Mouse (Mus musculus) CH12.LX (cell line): ENCODE results near the gene Traf3. TPM values are rescaled to one million over a fixed set of nuclear protein-coding genes. Genes with fewer than 3 reads are reported as not detected.

Experiments
- DNase-seq: peaks from one replicate; pipeline ENCODE4 v3.0.0-alpha.2; 2013; ENCODE audit errors: extremely low read depth
- H3K27ac ChIP-seq: 2 replicates; pipeline ENCODE4 v1.5.1; 2012; ENCODE audit warnings: low read depth, mild to moderate bottlenecking, control low read depth, moderate library complexity; ENCODE audit not compliant: insufficient read depth
- H3K27me3 ChIP-seq: replicated peaks from 2 replicates; pipeline ENCODE3; 2012; ENCODE audit warnings: inconsistent platforms
- H3K36me3 ChIP-seq, 2 experiments: replicated peaks in 1 of 2; 2 replicates each; pipeline versions ENCODE3 to v1.6.1; 2012; ENCODE audit warnings: inconsistent platforms in 1 of 2, low read length in 1 of 2, mild to moderate bottlenecking in 1 of 2, mixed read lengths in 1 of 2, moderate library complexity in 1 of 2; ENCODE audit not compliant: control insufficient read depth in 1 of 2, insufficient read depth in 1 of 2
- H3K4me1 ChIP-seq, 2 experiments: 2 replicates each; pipeline ENCODE4 v1.6.1; 2012; ENCODE audit warnings: inconsistent platforms in 1 of 2, moderate library complexity in 1 of 2; ENCODE audit not compliant: insufficient read depth in 2 of 2, control insufficient read depth in 1 of 2
- H3K4me2 ChIP-seq: 2 replicates; pipeline ENCODE4 v1.6.1; 2012; ENCODE audit warnings: low read depth, mild to moderate bottlenecking, control low read depth; ENCODE audit not compliant: poor library complexity, insufficient read depth, severe bottlenecking
- H3K4me3 ChIP-seq, 3 experiments: fragments of 150-350 bp in 1 of 3; sonication (generic) in 1 of 3; replicated peaks in 1 of 3; 2 replicates each; pipeline versions ENCODE3 to v1.5.1; 2011 to 2012; ENCODE audit warnings: low read depth in 2 of 3, low read length in 2 of 3, mild to moderate bottlenecking in 2 of 3, moderate library complexity in 2 of 3, control low read depth in 1 of 3, improper control_type of control experiment in 1 of 3, inconsistent platforms in 1 of 3, mixed read lengths in 1 of 3; ENCODE audit not compliant: poor library complexity in 1 of 3
- H3K79me2 ChIP-seq: replicated peaks from 2 replicates; pipeline ENCODE4 v1.6.1; 2012; ENCODE audit warnings: mild to moderate bottlenecking, moderate library complexity; ENCODE audit not compliant: control insufficient read depth, poor library complexity, insufficient read depth, severe bottlenecking; ENCODE audit errors: extremely low read depth
- H3K9ac ChIP-seq: 2 replicates; pipeline ENCODE4 v1.6.1; 2012; ENCODE audit warnings: low read depth, mild to moderate bottlenecking, control low read depth, moderate library complexity; ENCODE audit not compliant: insufficient read depth
- H3K9me3 ChIP-seq: replicated peaks from 2 replicates; pipeline ENCODE3; 2012; ENCODE audit warnings: low read length, inconsistent platforms, mixed read lengths
- CHD1 ChIP-seq: IDR thresholded peaks from 2 replicates; pipeline ENCODE4 v1.6.1; 2012; ENCODE audit warnings: low read depth, low read length, improper control_type of control experiment, inconsistent platforms
- E2F4 ChIP-seq: IDR thresholded peaks from 2 replicates; pipeline ENCODE4 v1.6.1; 2011; ENCODE audit warnings: low read depth, low read length, improper control_type of control experiment; ENCODE audit not compliant: insufficient replicate concordance
- ELF1 ChIP-seq: IDR thresholded peaks from 2 replicates; pipeline ENCODE4 v1.6.1; 2014; ENCODE audit warnings: low read depth, mild to moderate bottlenecking, inconsistent platforms, low read length, improper control_type of control experiment
- GABPA ChIP-seq: IDR thresholded peaks from 2 replicates; pipeline ENCODE4 v1.6.1; 2012; ENCODE audit warnings: low read depth, low read length, improper control_type of control experiment, inconsistent platforms; ENCODE audit not compliant: insufficient replicate concordance
- HCFC1 ChIP-seq: IDR thresholded peaks from 2 replicates; pipeline ENCODE4 v1.6.1; 2012; ENCODE audit warnings: low read depth, mild to moderate bottlenecking, inconsistent platforms, low read length, improper control_type of control experiment
- IRF4 ChIP-seq: IDR thresholded peaks from 2 replicates; pipeline ENCODE4 v1.6.1; 2014; ENCODE audit warnings: low read depth, mild to moderate bottlenecking, inconsistent platforms, low read length, improper control_type of control experiment
- JUN ChIP-seq: IDR thresholded peaks from 2 replicates; pipeline ENCODE4 v1.6.1; 2011; ENCODE audit warnings: low read depth, mild to moderate bottlenecking, low read length, improper control_type of control experiment, moderate library complexity; ENCODE audit not compliant: insufficient read depth
- JUND ChIP-seq: conservative IDR thresholded peaks from 2 replicates; pipeline ENCODE4 v1.6.1; 2011; ENCODE audit warnings: low read depth, low read length, improper control_type of control experiment
- KAT2A ChIP-seq: IDR thresholded peaks from 2 replicates; pipeline ENCODE4 v1.6.1; 2012; ENCODE audit warnings: low read length, improper control_type of control experiment, inconsistent platforms; ENCODE audit not compliant: insufficient replicate concordance
- MYC ChIP-seq: IDR thresholded peaks from 2 replicates; pipeline ENCODE4 v1.6.1; 2011; ENCODE audit warnings: low read depth, mild to moderate bottlenecking, improper control_type of control experiment, low read length
- POLR2AphosphoS2 ChIP-seq: IDR thresholded peaks from 2 replicates; pipeline ENCODE4 v1.6.1; 2011; ENCODE audit warnings: low read depth, low read length, improper control_type of control experiment
- RAD21 ChIP-seq: IDR thresholded peaks from 2 replicates; pipeline ENCODE4 v1.6.1; 2011; ENCODE audit warnings: low read depth, mild to moderate bottlenecking, low read length, improper control_type of control experiment, moderate library complexity
- USF2 ChIP-seq: conservative IDR thresholded peaks from 2 replicates; pipeline ENCODE4 v1.6.1; 2011; ENCODE audit warnings: low read depth, low read length, improper control_type of control experiment
- ZC3H11A ChIP-seq: IDR thresholded peaks from 2 replicates; pipeline ENCODE4 v1.6.1; 2012; ENCODE audit warnings: low read depth, mild to moderate bottlenecking, inconsistent platforms, low read length, improper control_type of control experiment
- ZNF384 ChIP-seq: IDR thresholded peaks from 2 replicates; pipeline ENCODE4 v1.6.1; 2012; ENCODE audit warnings: low read depth, low read length, improper control_type of control experiment, inconsistent platforms
- dilution Hi-C: fragments of 300-500 bp; cut with MboI; formaldehyde crosslinking; loops from 2 replicates; pipeline ENCODE4 v1.14.3; 2020; ENCODE audit warnings: low sequenced_read_pairs; ENCODE audit not compliant: extremely low pct_unique_long_range_greater_than_20kb, extremely low pct_ligation_motif_present
- in situ Hi-C: fragments of 300-500 bp; cut with MboI; formaldehyde crosslinking; loops from 3 replicates; pipeline ENCODE4 v1.14.3; 2019; ENCODE audit warnings: low sequenced_read_pairs, low pct_ligation_motif_present, low pct_unique_long_range_greater_than_20kb, mixed read lengths
- polyA plus RNA-seq: library from polyadenylated mRNA; unstranded; fragments of >175 nt; gene quantifications from 2 replicates; pipeline ENCODE4 v1.2.1, GENCODE M21; 2012; ENCODE audit warnings: low read depth; ENCODE audit not compliant: insufficient read length
- total RNA-seq, 2 experiments: library from RNA; depleted of rRNA; stranded (reverse); fragments of 300-350 nt in 1 of 2; fragments of >200 nt in 1 of 2; gene quantifications; 2 replicates each; pipeline ENCODE4 v1.2.3; 2012 to 2014

Gene Traf3
- total and polyA plus RNA-seq, 3 experiments, result 10.9 to 33.1 (median 17.5) TPM

GRCm38 (mm10) chr12:111271406-111271805 lies 105.2 kb downstream of the Traf3 start:
- Histone ChIP-seq H3K79me2 (no peaks in the 10 kb centered on the region), H3K4me1 (peaks cover 4 to 13% of the 10 kb centered on the region in 2 experiments; a peak in 2 of 4 replicates), H3K4me2 (no peak overlapping the region)
- no peak for DNase-seq
- no peak for TF ChIP-seq MYC
- no peak for TF ChIP-seq IRF4
- TF ChIP-seq KAT2A, result no peak
- no peak for TF ChIP-seq GABPA
- no peak for TF ChIP-seq USF2
- no peak for TF ChIP-seq ZC3H11A
- no peak for TF ChIP-seq CHD1
- TF ChIP-seq ZNF384, result no peak
- no peak for TF ChIP-seq ELF1
- no peak for TF ChIP-seq E2F4
- TF ChIP-seq RAD21, result no peak
- TF ChIP-seq, all 38 proteins: peak for 0
- H3K9ac ChIP-seq, result no peak overlapping the region
- in situ Hi-C loops (loop anchor here (10.0 kb wide), 1 partner anchor 143 kb away; the partner anchor contains the start of gene Exoc3l4), dilution Hi-C loops (no loop called here)
- no peak overlapping the region for H3K4me3 ChIP-seq
- peaks cover 8% of the 10 kb centered on the region for H3K9me3 ChIP-seq
- peaks cover 35 to 74% of the 10 kb centered on the region in 2 experiments for H3K36me3 ChIP-seq
- no peaks in the 10 kb centered on the region for H3K27me3 ChIP-seq
- H3K27ac ChIP-seq, result no peak overlapping the region

GRCm38 (mm10) chr12:111271966-111272365 lies 105.8 kb downstream of the Traf3 start:
- DNase-seq, result no peak
- Histone ChIP-seq H3K4me3 (no peak overlapping the region), H3K9ac (no peak overlapping the region), H3K9me3 (peaks cover 8% of the 10 kb centered on the region), H3K27ac (no peak overlapping the region), H3K4me2 (no peak overlapping the region), H3K4me1 (peaks cover 4 to 13% of the 10 kb centered on the region in 2 experiments; a peak in 2 of 4 replicates), H3K27me3 (no peaks in the 10 kb centered on the region), H3K79me2 (no peaks in the 10 kb centered on the region), H3K36me3 (peaks cover 36 to 74% of the 10 kb centered on the region in 2 experiments)
- no peak for TF ChIP-seq KAT2A
- no peak for TF ChIP-seq JUN
- TF ChIP-seq JUND, result no peak
- no peak for TF ChIP-seq POLR2AphosphoS2
- TF ChIP-seq MYC, result no peak
- no peak for TF ChIP-seq HCFC1
- dilution Hi-C loops (no loop called here), in situ Hi-C loops (loop anchor here (10.0 kb wide), 1 partner anchor 143 kb away; the partner anchor contains the start of gene Exoc3l4)
